ENCODE assay signal across 18 mouse cellular contexts in the genomic region with DNA sequence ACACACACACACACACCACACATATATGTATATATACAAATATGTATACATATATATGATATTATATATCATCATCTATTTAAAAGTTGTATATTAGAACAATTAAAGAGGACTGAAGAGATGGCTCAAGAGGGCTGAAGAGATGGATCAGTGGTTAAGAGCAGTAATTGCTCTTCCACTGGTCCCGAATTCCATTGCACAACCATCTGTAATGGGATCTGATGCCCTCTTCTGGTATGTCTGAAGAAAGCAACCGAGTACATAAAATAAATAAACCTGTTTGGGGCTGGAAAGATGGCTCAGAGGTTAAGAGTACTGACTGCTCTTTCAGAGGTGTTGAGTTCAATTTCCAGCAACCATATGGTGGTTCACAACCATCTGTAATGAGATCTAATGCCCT. TPM values are rescaled to one million over a fixed set of nuclear protein-coding genes. Genes with fewer than 3 reads are reported as not detected.
A peak's percentile ranks its signal among the peaks of the same experiment; 100 is the strongest.
DNase-seq lines count a peak whose midpoint lies in the region; ATAC-seq and TF ChIP-seq lines count a peak whose summit lies in the region.
"Had no signal": no experiment of that assay in that cellular context is flagged by ENCODE, and none has a peak within 500 bp of the region (broad histone marks: within the 10 kb centered on the region; RNA-seq: fewer than 3 reads in every experiment).

No protein-coding gene starts in this region.

- no peak for TF ChIP-seq EP300 in MEL (IDR thresholded peaks at IDR 0.05; ENCODE audit: low read depth in 1 of 2, low read length in 2 of 2)

- 0 out of 2 replicates have a peak, but pooled peaks have one; percentile 33 for ATAC-seq in granulocyte monocyte progenitor cell, adult 5-6 weeks (replicated peaks; ENCODE audit: poor library complexity, severe bottlenecking)
- ATAC-seq in frontal cortex, adult (ENCODE audit: low TSS enrichment): no peak
- ATAC-seq: forebrain, embryonic 13.5 days; midbrain, embryonic 16.5 days had no signal

- TF ChIP-seq POLR2A in MEL (IDR thresholded peaks at IDR 0.05; ENCODE audit: control insufficient read depth in 1 of 2, insufficient read depth in 1 of 2, low read depth in 1 of 2, low read length in 2 of 2, poor library complexity in 1 of 2): no peak

- no peak overlapping the region for H3ac ChIP-seq in C2C12 (ENCODE audit: control insufficient read depth, insufficient read length, low read depth)

- H3K36me3 ChIP-seq in C2C12 (ENCODE audit: control insufficient read depth, insufficient read depth) (no peaks in the 10 kb centered on the region), MEL (ENCODE audit: control insufficient read depth in 1 of 2, insufficient read depth in 2 of 2, low read length in 2 of 2) (no peaks in the 10 kb centered on the region)
- H3K36me3 ChIP-seq: embryonic facial prominence, embryonic 10.5 days; heart, embryonic 15.5 days; hindbrain, embryonic 10.5 days; kidney, embryonic 15.5 days had no signal

- intact Hi-C loops in left cerebral cortex, adult 2 months (cut with DNase I): no loop called here
- intact Hi-C loops in left cerebral cortex, postnatal 36 days (cut with DNase I): no loop called here

- H3K79me3 ChIP-seq in C2C12 (ENCODE audit: low read depth): no peaks in the 10 kb centered on the region

- peak; percentile 3; the same call in 1 of the 2 replicates for TF ChIP-seq CTCF in left cerebral cortex, adult 2 months (IDR thresholded peaks at IDR 0.05)
- no peak for TF ChIP-seq CTCF in C2C12 (IDR thresholded peaks at IDR 0.05; ENCODE audit: control insufficient read depth, insufficient read depth, insufficient read length)
- peak in 2 of 3 experiments; percentile 17 to 52; a peak in 3 of 6 replicates for TF ChIP-seq CTCF in MEL (IDR thresholded peaks at IDR 0.05 in 2 of 3, conservative IDR thresholded peaks at IDR 0.05 in 1 of 3; ENCODE audit: control insufficient read depth in 1 of 3, insufficient read depth in 1 of 3, low read depth in 2 of 3, low read length in 3 of 3, poor library complexity in 1 of 3, severe bottlenecking in 1 of 3)

- no peak overlapping the region for H3K9ac ChIP-seq in MEL (ENCODE audit: control insufficient read depth, low read depth, low read length, poor library complexity, severe bottlenecking)
- H3K9ac ChIP-seq: forebrain, embryonic 13.5 days; heart, embryonic 15.5 days; kidney, embryonic 15.5 days had no signal

- no peak for DNase-seq in left cerebral cortex, adult 2 months (ENCODE audit: extremely low spot score in 1 of 2, low spot score in 2 of 2)
- DNase-seq in left cerebral cortex, postnatal 36 days (ENCODE audit: low spot score in 2 of 2): no peak
- DNase-seq in MEL (ENCODE audit: low read depth, low spot score): peak; percentile 33
- no peak for DNase-seq in embryo, embryonic 9.5 days (ENCODE audit: extremely low spot score)
- DNase-seq: adrenal gland, postnatal 14 days; cerebellum, adult 11-12 months; cerebellum, postnatal 25 days; heart, adult 18-20 months; lung, adult 18-20 months had no signal

- no peaks in the 10 kb centered on the region for H3K27me3 ChIP-seq in C2C12 (ENCODE audit: control insufficient read depth, insufficient read depth, insufficient read length)
- no peaks in the 10 kb centered on the region; a peak in 2 of 4 replicates for H3K27me3 ChIP-seq in MEL (ENCODE audit: control insufficient read depth in 1 of 2, insufficient read depth in 2 of 2, low read length in 2 of 2)
- H3K27me3 ChIP-seq: forebrain, embryonic 13.5 days; heart, embryonic 15.5 days; kidney, embryonic 15.5 days had no signal

- H3K4me3 ChIP-seq in left cerebral cortex, adult 2 months: no peak overlapping the region
- H3K4me3 ChIP-seq in C2C12 (ENCODE audit: insufficient read depth, poor library complexity, severe bottlenecking) (no peak overlapping the region), MEL (ENCODE audit: control insufficient read depth in 1 of 2, insufficient read depth in 1 of 2, low read depth in 2 of 2, low read length in 2 of 2) (no peak overlapping the region)
- H3K4me3 ChIP-seq: embryonic facial prominence, embryonic 10.5 days; forebrain, embryonic 13.5 days; heart, embryonic 15.5 days; hindbrain, embryonic 10.5 days; kidney, embryonic 15.5 days had no signal

- H3K27ac ChIP-seq in left cerebral cortex, adult 2 months: no peak overlapping the region
- H3K27ac ChIP-seq in MEL (ENCODE audit: control insufficient read depth, low read depth, low read length): no peak overlapping the region
- H3K27ac ChIP-seq: embryonic facial prominence, embryonic 10.5 days; forebrain, embryonic 13.5 days; heart, embryonic 15.5 days; hindbrain, embryonic 10.5 days; kidney, embryonic 15.5 days had no signal

- TF ChIP-seq RAD21 in MEL (IDR thresholded peaks at IDR 0.05; ENCODE audit: low read depth, low read length): peak; percentile 48

- H3K4me1 ChIP-seq in MEL (ENCODE audit: control insufficient read depth in 1 of 2, insufficient read depth in 2 of 2, low read length in 2 of 2): no peaks in the 10 kb centered on the region
- H3K4me1 ChIP-seq: embryonic facial prominence, embryonic 10.5 days; forebrain, embryonic 13.5 days; heart, embryonic 15.5 days; hindbrain, embryonic 10.5 days; kidney, embryonic 15.5 days had no signal

- H3K79me2 ChIP-seq in C2C12 (ENCODE audit: control insufficient read depth, insufficient read depth) (no peaks in the 10 kb centered on the region), MEL (ENCODE audit: control insufficient read depth, insufficient read depth, low read length, poor library complexity) (no peaks in the 10 kb centered on the region)

- no peaks in the 10 kb centered on the region for H3K9me3 ChIP-seq in MEL (replicated peaks; ENCODE audit: insufficient read depth, low read length)
- H3K9me3 ChIP-seq: embryonic facial prominence, embryonic 10.5 days; forebrain, embryonic 13.5 days; heart, embryonic 15.5 days; hindbrain, embryonic 10.5 days; kidney, embryonic 15.5 days had no signal

TF ChIP-seq in C2C12, 6 proteins besides CTCF, POLR2A, EP300 and RAD21:
- TF ChIP-seq MAX (IDR thresholded peaks at IDR 0.05) (no peak), MYOD1 (IDR thresholded peaks at IDR 0.05; ENCODE audit: control insufficient read depth, insufficient read length, low read depth) (no peak), CEBPB (IDR thresholded peaks at IDR 0.05; ENCODE audit: low read depth) (peak; percentile 64)
TF ChIP-seq in C2C12: peak in this region for 1.

TF ChIP-seq in MEL, 35 proteins besides CTCF, POLR2A, EP300 and RAD21:
- TF ChIP-seq ZC3H11A (IDR thresholded peaks at IDR 0.05; ENCODE audit: low read depth, low read length) (peak; percentile 27; the same call in 1 of the 2 replicates), BHLHE40 (IDR thresholded peaks at IDR 0.05; ENCODE audit: borderline replicate concordance, low read depth, low read length) (no peak), SMC3 (IDR thresholded peaks at IDR 0.05; ENCODE audit: low read depth, low read length) (peak; percentile 64)
TF ChIP-seq in MEL: peak in this region for 2.

RNA-seq across cellular contexts. Expression of a gene that starts 16.9 kb away (rescaled TPM):
- total RNA-seq in left cerebral cortex, adult 2 months (2021): 10 to 100 TPM; 29.1 to 29.3 TPM
- 10 to 100 TPM; 24.2 to 27.6 TPM for total RNA-seq in left cerebral cortex, postnatal 36 days (2021)
- polyA plus RNA-seq in C2C12 (2012; fragmentation: generic; extraction: Trizol) (3.2 TPM), MEL (2012; ENCODE audit: insufficient read depth in 1 of 2, insufficient read length in 2 of 2, low read depth in 1 of 2, low replicate concordance in 2 of 2, missing spikeins in 1 of 2) (1 to 10 TPM in 1 of 2 experiments, not detected in 1; 9.8 TPM)
- total RNA-seq in MEL (2012; rRNA removed): 13.7 and 15.6 TPM in 2 replicates
- 16.0 and 36.0 TPM in 2 replicates for total RNA-seq in granulocyte monocyte progenitor cell, adult 5-6 weeks (2014; fragmentation: Nextera tagmentation)
- 11.0 and 21.9 TPM in 2 replicates for total RNA-seq in granulocyte monocyte progenitor cell, adult 5-6 weeks (2017)
